Mouse (Mus musculus) embryonic fibroblast, embryonic 13.5 days (primary cell): ENCODE results near the gene Pvr.

ENCODE experiments used
- CTCF ChIP-seq: IDR thresholded peaks from 2 replicates; pipeline ENCODE4 v1.5.1; 2011; ENCODE audit warnings: mild to moderate bottlenecking, control low read depth, low read length, moderate library complexity, borderline replicate concordance; ENCODE audit not compliant: insufficient read depth
- POLR2A ChIP-seq: IDR thresholded peaks from 2 replicates; pipeline ENCODE4 v1.6.1; 2011; ENCODE audit warnings: low read depth, mild to moderate bottlenecking, control low read depth, low read length, moderate library complexity

DNA sequence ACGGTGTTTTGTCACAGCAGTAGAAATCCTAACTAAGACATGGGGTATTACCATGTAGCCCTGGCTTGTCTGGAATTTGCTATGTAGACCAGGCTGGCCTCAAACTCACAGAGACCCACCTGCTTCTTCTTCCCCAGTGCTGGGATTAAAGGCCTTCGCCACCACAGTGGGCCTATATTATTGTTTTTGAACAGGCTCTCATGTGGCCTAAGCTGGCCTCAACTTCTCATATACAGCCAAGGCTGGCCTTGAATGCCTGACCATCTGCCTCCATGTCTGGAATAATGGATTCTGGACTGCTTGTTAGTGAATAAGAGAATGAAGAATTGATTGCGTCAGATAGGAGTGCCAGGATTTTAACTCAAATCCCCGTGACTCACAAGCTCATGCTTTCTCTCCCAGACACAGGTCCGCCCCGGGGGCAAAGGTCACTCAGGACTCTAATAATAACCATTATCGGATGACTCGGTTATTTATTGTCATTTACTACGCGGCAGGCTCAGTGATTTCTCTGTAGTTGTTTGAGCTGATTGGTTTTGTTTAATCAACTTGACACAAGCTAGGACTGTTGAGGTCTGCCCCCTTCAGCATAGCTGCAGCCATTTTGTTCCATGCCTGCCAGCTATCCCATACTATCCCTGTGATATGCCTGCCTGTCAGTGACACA is 31.5 kb upstream of the Pvr start:
- TF ChIP-seq POLR2A = no peak
- no peak for TF ChIP-seq CTCF
